Mouse (Mus musculus): ENCODE results near the gene Lsamp.

GRCm38 (mm10) chr16:40968088-40968860, 984.1 kb downstream of the Lsamp start:
- TF ChIP-seq MYOD1 (IDR thresholded peaks at IDR 0.05; ENCODE audit: control insufficient read depth in 1 of 3, insufficient read length in 2 of 3, low read depth in 2 of 3) (no peak), POLR2A (IDR thresholded peaks at IDR 0.05; ENCODE audit: insufficient read length, low read depth) (no peak), E2F4 (IDR thresholded peaks at IDR 0.05; ENCODE audit: insufficient read depth) (no peak), POLR2AphosphoS2 (IDR thresholded peaks at IDR 0.05; ENCODE audit: insufficient read length, low read depth) (no peak), TCF3 (IDR thresholded peaks at IDR 0.05; ENCODE audit: insufficient read length, low read depth) (no peak), MAX (IDR thresholded peaks at IDR 0.05; ENCODE audit: low read depth) (no peak), MYOG (IDR thresholded peaks at IDR 0.05; ENCODE audit: control insufficient read depth in 1 of 3, insufficient read depth in 1 of 3, insufficient read length in 2 of 3, low read depth in 2 of 3) (no peak), USF1 (IDR thresholded peaks at IDR 0.05; ENCODE audit: low read depth) (no peak)
